Mouse (Mus musculus): ENCODE results near the gene Gm49333.
"Not testable (repeated sequence)": the region's sequence is repeated elsewhere in the genome, so short reads cannot be mapped to it uniquely, and the experiment has no call there.

The Gm49333 gene

GRCm38 (mm10) chr16:20623211-20623610 is 11.8 kb downstream of the Gm49333 start:
- no peak for DNase-seq (ENCODE audit: low read depth, low spot score)

- no peak for DNase-seq (ENCODE audit: low read depth, low spot score)
These were observed 17.5 kb downstream of the Gm49333 start for GRCm38 (mm10) chr16:20628871-20629391.

- no peak for DNase-seq (ENCODE audit: low read depth, low spot score)
These were observed 18.6 kb downstream of the Gm49333 start, which contains the start of gene Ece2 for GRCm38 (mm10) chr16:20629731-20630634. Gene Ece2, plus strand, starts transcription at chr16:20629828.

- no peak for DNase-seq (ENCODE audit: low read depth, low spot score)
These were observed 26.0 kb downstream of the Gm49333 start for GRCm38 (mm10) chr16:20637410-20637809.

- no peak for DNase-seq (ENCODE audit: low read depth, low spot score)
These were observed 27.0 kb downstream of the Gm49333 start for GRCm38 (mm10) chr16:20638367-20638766.

- DNase-seq (ENCODE audit: low read depth, low spot score): no peak
These were observed 30.8 kb downstream of the Gm49333 start for GRCm38 (mm10) chr16:20642161-20642560.

GRCm38 (mm10) chr16:20643911-20644310 is 32.5 kb downstream of the Gm49333 start:
- DNase-seq (ENCODE audit: low read depth, low spot score): no peak

- peak; percentile 87 for DNase-seq (ENCODE audit: low read depth, low spot score)
These were observed 39.9 kb downstream of the Gm49333 start, which contains the start of gene Psmd2 for GRCm38 (mm10) chr16:20651076-20651946. Gene Psmd2, plus strand, starts transcription at chr16:20651652.

GRCm38 (mm10) chr16:20651947-20652310 is 40.5 kb downstream of the Gm49333 start:
- DNase-seq (ENCODE audit: low read depth, low spot score): no peak

- no peak for DNase-seq (ENCODE audit: low read depth, low spot score)
These were observed 41.9 kb downstream of the Gm49333 start for GRCm38 (mm10) chr16:20653315-20653714.

GRCm38 (mm10) chr16:20657661-20658060 is 46.3 kb downstream of the Gm49333 start:
- DNase-seq (ENCODE audit: low read depth, low spot score): no peak

- DNase-seq (ENCODE audit: low read depth, low spot score): not testable (repeated sequence)
These were observed 56.6 kb downstream of the Gm49333 start, which contains the start of gene Eif4g1 for GRCm38 (mm10) chr16:20668013-20668412. Gene Eif4g1, plus strand, starts transcription at chr16:20668313.

- no peak for DNase-seq (ENCODE audit: low read depth, low spot score)
These were observed 58.9 kb downstream of the Gm49333 start for GRCm38 (mm10) chr16:20670291-20670690.

- DNase-seq (ENCODE audit: low read depth, low spot score): no peak
These were observed 60.5 kb downstream of the Gm49333 start for GRCm38 (mm10) chr16:20671886-20672285.

- DNase-seq (ENCODE audit: low read depth, low spot score): peak; percentile 91
These were observed 61.1 kb downstream of the Gm49333 start for GRCm38 (mm10) chr16:20672500-20672902.

- DNase-seq (ENCODE audit: low read depth, low spot score): no peak
These were observed 61.7 kb downstream of the Gm49333 start for GRCm38 (mm10) chr16:20672965-20673705.

GRCm38 (mm10) chr16:20673706-20674303 is 62.4 kb downstream of the Gm49333 start:
- no peak for DNase-seq (ENCODE audit: low read depth, low spot score)

GRCm38 (mm10) chr16:20675213-20675612 is 63.8 kb downstream of the Gm49333 start:
- DNase-seq (ENCODE audit: low read depth, low spot score): no peak

- DNase-seq (ENCODE audit: low read depth, low spot score): no peak
These were observed 65.3 kb downstream of the Gm49333 start for GRCm38 (mm10) chr16:20676702-20677101.

GRCm38 (mm10) chr16:20677380-20677779 is 66.0 kb downstream of the Gm49333 start:
- no peak for DNase-seq (ENCODE audit: low read depth, low spot score)

Measured in WW6 (cell line).